Mouse (Mus musculus): ENCODE results near the gene Zfp869. TPM values are rescaled to one million over a fixed set of nuclear protein-coding genes. Genes with fewer than 3 reads are reported as not detected.

The Zfp869 gene
- 16.8 and 19.3 TPM in 2 replicates for polyA plus RNA-seq (2015; fragmentation: Nextera tagmentation; extraction: Ambion mirVana)

DNA sequence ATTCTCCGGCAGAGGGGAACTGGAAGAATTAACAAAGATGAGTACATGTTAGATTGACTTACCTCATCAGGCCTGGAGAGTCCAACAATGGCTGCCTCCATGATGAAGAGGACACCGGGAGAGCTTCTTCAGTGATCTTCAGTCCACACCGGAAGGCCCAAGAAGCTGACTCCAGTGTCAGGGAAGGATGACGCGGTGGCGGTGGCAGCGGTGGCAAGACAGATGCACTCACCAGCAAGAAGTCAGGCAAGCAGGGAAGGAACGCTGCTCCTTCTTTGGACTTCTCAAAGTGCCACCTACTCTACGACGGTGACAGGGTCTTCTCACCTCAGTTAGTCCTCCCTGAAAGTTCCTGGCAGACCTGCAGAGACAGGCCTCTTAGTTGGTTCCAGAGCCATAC lies at the start of gene Zfp869:
Gene Zfp869 (minus strand): TSS at position 101 of the 400 bp plus-strand sequence.

DNA sequence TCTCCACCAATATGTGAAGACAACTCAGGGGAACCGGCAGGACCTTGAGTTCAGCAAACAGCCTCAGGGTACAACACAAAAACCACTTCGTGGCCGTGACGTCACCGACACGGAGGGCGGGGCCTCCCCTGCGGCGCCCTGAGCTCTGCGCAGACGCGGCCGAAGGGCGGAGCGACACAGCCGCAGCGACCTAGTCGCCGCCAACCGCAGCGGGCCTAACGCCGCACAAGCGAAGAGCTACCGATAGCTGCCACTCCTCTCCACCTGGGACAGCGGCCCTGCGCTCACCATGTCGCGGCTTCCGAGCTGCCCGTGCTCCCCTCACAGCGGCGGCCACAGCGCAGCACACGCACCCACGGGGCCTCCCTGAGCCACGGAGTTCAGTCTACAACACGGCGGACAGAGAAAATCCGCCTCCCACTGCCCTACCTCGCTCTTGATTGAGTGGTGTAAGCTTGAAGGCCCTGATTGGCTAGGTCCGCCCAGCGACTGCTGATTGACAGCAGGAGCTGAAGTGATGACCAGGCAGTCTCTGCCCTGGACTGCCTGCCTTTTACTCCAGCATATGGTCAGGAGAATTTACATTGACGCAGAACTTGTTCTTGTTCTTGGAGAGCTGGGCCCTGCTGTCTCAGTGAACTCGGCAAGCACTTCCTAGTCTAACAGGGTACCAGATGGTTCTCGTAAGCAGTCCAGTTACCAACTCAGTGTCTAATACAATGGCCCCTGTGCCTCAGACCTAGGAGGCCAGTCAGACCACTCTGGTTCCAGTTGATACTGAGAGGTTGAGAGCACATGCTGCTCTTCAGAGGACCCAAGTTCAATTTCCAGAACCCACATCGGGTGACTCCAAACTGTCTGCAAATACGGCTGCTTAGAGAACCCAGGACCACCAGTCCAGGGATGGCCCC lies 39.3 kb upstream of the Zfp869 start, which contains the start of gene Zfp963:
Gene Zfp963 (minus strand): TSS at position 427 of the 911 bp plus-strand sequence.

Other genes with a start within 250 kb of the Zfp869 start
- not detected in 2 replicates for gene Gm7697, start 187.7 kb downstream of the Zfp869 start, polyA plus RNA-seq (2015; fragmentation: Nextera tagmentation; extraction: Ambion mirVana)
- 18.9 and 21.1 TPM in 2 replicates for gene Zfp868, start 85.2 kb downstream of the Zfp869 start, polyA plus RNA-seq (2015; fragmentation: Nextera tagmentation; extraction: Ambion mirVana)
- 1.2 and 1.9 TPM in 2 replicates for gene Zfp964, start 56.2 kb downstream of the Zfp869 start, polyA plus RNA-seq (2015; fragmentation: Nextera tagmentation; extraction: Ambion mirVana)
- 4.0 and 4.7 TPM in 2 replicates for gene Zfp963, start 39.2 kb upstream of the Zfp869 start, polyA plus RNA-seq (2015; fragmentation: Nextera tagmentation; extraction: Ambion mirVana)
- 0.95 TPM in 1 of 2 replicates, not detected in the other for gene Gm20422, start 64.2 kb upstream of the Zfp869 start, polyA plus RNA-seq (2015; fragmentation: Nextera tagmentation; extraction: Ambion mirVana)
- 16.7 and 24.5 TPM in 2 replicates for gene Atp13a1, start 80.4 kb upstream of the Zfp869 start, polyA plus RNA-seq (2015; fragmentation: Nextera tagmentation; extraction: Ambion mirVana)
- 10.2 and 11.8 TPM in 2 replicates for gene Zfp866, start 80.5 kb upstream of the Zfp869 start, polyA plus RNA-seq (2015; fragmentation: Nextera tagmentation; extraction: Ambion mirVana)
- 9.1 and 9.2 TPM in 2 replicates for gene Gmip, start 98.0 kb upstream of the Zfp869 start, polyA plus RNA-seq (2015; fragmentation: Nextera tagmentation; extraction: Ambion mirVana)
- gene Lpar2, start 111.7 kb upstream of the Zfp869 start, polyA plus RNA-seq (2015; fragmentation: Nextera tagmentation; extraction: Ambion mirVana): 0.09 and 0.40 TPM in 2 replicates
- 6.5 and 9.4 TPM in 2 replicates for gene Pbx4, start 121.8 kb upstream of the Zfp869 start, polyA plus RNA-seq (2015; fragmentation: Nextera tagmentation; extraction: Ambion mirVana)
- 0.50 and 0.52 TPM in 2 replicates for gene Cilp2, start 177.0 kb upstream of the Zfp869 start, polyA plus RNA-seq (2015; fragmentation: Nextera tagmentation; extraction: Ambion mirVana)
- gene Tssk6, start 191.5 kb upstream of the Zfp869 start, polyA plus RNA-seq (2015; fragmentation: Nextera tagmentation; extraction: Ambion mirVana): 2.6 and 2.9 TPM in 2 replicates
- gene Ndufa13, start 191.8 kb upstream of the Zfp869 start, polyA plus RNA-seq (2015; fragmentation: Nextera tagmentation; extraction: Ambion mirVana): 308 and 360 TPM in 2 replicates
- 3.1 and 3.7 TPM in 2 replicates for gene Yjefn3, start 192.0 kb upstream of the Zfp869 start, polyA plus RNA-seq (2015; fragmentation: Nextera tagmentation; extraction: Ambion mirVana)